10 mouse cellular contexts compared by ENCODE assay signal in genomic region chr8:121687455-121688161, GRCm38 (mm10). TPM values are rescaled to one million over a fixed set of nuclear protein-coding genes. Genes with fewer than 3 reads are reported as not detected.
DNase-seq lines count a peak whose midpoint lies in the region; ATAC-seq and TF ChIP-seq lines count a peak whose summit lies in the region.
"Had no signal": no experiment of that assay in that cellular context is flagged by ENCODE, and none has a peak within 500 bp of the region (broad histone marks: within the 10 kb centered on the region; RNA-seq: fewer than 3 reads in every experiment).

No protein-coding gene starts in this region.

- H3K27ac ChIP-seq in heart, embryonic 13.5 days (replicated peaks): 0 out of 2 replicates have a peak overlapping the region, but pooled peaks have one; percentile 28
- H3K27ac ChIP-seq in forebrain, embryonic 14.5 days (ENCODE audit: low read depth, low read length): peak overlapping the region; percentile 83
- no peak overlapping the region for H3K27ac ChIP-seq in thymus, adult 2 months (ENCODE audit: control insufficient read depth, insufficient read depth, low read length)

- peaks cover 15% of the 10 kb centered on the region for H3K4me1 ChIP-seq in heart, embryonic 13.5 days
- peaks cover 9% of the 10 kb centered on the region for H3K4me1 ChIP-seq in forebrain, embryonic 14.5 days (ENCODE audit: control insufficient read depth, insufficient read depth, low read length)
- H3K4me1 ChIP-seq in thymus, adult 2 months (replicated peaks; ENCODE audit: control insufficient read depth, insufficient read depth, low read length): no peaks in the 10 kb centered on the region

- WGBS in heart, embryonic 13.5 days: 53% methylated on average over 14 of the region's 14 CpGs
- WGBS in forebrain, embryonic 14.5 days: 47% methylated on average over 14 of the region's 14 CpGs
- 62% methylated on average over 14 of the region's 14 CpGs for WGBS in thymus, adult 2 months

- no peak overlapping the region for H3K4me3 ChIP-seq in heart, embryonic 13.5 days
- H3K4me3 ChIP-seq in forebrain, embryonic 14.5 days (ENCODE audit: low read depth, low read length): no peak overlapping the region
- no peak overlapping the region for H3K4me3 ChIP-seq in thymus, adult 2 months (ENCODE audit: control insufficient read depth, insufficient read depth, low read length)
- H3K4me3 ChIP-seq: megakaryocyte, embryonic 14.5 days had no signal

- no peak for DNase-seq in heart, adult 9 months (ENCODE audit: low spot score in 2 of 2)
- DNase-seq in forebrain, embryonic 14.5 days (ENCODE audit: low spot score): peak; percentile 86
- DNase-seq in left cerebral cortex, adult 11 months (ENCODE audit: low spot score): peak; percentile 55
- peak; percentile 74 for DNase-seq in retina, postnatal 1 day
- DNase-seq in thymus, adult 2 months: no peak
- DNase-seq in natural killer cell, adult 2 months (ENCODE audit: low spot score in 2 of 2): no peak
- no peak for DNase-seq in heart, adult 8-10 months (ENCODE audit: low spot score)

- H3K9me3 ChIP-seq in heart, embryonic 13.5 days: no peaks in the 10 kb centered on the region
- H3K9me3 ChIP-seq in forebrain, embryonic 14.5 days (replicated peaks; ENCODE audit: control insufficient read depth, low read length): no peaks in the 10 kb centered on the region

- H3K36me3 ChIP-seq in heart, embryonic 13.5 days: no peaks in the 10 kb centered on the region
- H3K36me3 ChIP-seq in forebrain, embryonic 14.5 days (ENCODE audit: control insufficient read depth, insufficient read depth, low read length): no peaks in the 10 kb centered on the region
- H3K36me3 ChIP-seq in thymus, adult 2 months (ENCODE audit: control insufficient read depth, insufficient read depth, low read length): no peaks in the 10 kb centered on the region
- H3K36me3 ChIP-seq: G1E had no signal

- peak overlapping the region; percentile 33; the same call in 1 of the 2 replicates for H3K9ac ChIP-seq in heart, embryonic 13.5 days
- H3K9ac ChIP-seq in forebrain, embryonic 14.5 days (ENCODE audit: low read length): no peak overlapping the region

- no peak for TF ChIP-seq POLR2A in thymus, adult 2 months (IDR thresholded peaks at IDR 0.05; ENCODE audit: control insufficient read depth, extremely low read depth, insufficient read depth, low read length, poor library complexity)

- no peak for TF ChIP-seq CTCF in thymus, adult 2 months (IDR thresholded peaks at IDR 0.05; ENCODE audit: borderline replicate concordance, control insufficient read depth, extremely low read depth, insufficient read depth, low read length, poor library complexity)

- H3K4me2 ChIP-seq in heart, embryonic 13.5 days: no peak overlapping the region
- no peak overlapping the region for H3K4me2 ChIP-seq in forebrain, embryonic 14.5 days (ENCODE audit: low read length)

- no peak for ATAC-seq in heart, embryonic 13.5 days (ENCODE audit: extremely low read depth, insufficient number of reproducible peaks, low FRiP score, low TSS enrichment)
- peak; percentile 67 for ATAC-seq in forebrain, embryonic 14.5 days

- no peaks in the 10 kb centered on the region; the same call in 1 of the 2 replicates for H3K27me3 ChIP-seq in heart, embryonic 13.5 days (replicated peaks)
- H3K27me3 ChIP-seq in forebrain, embryonic 14.5 days (replicated peaks; ENCODE audit: control insufficient read depth, insufficient read depth, low read length): no peaks in the 10 kb centered on the region
- no peaks in the 10 kb centered on the region for H3K27me3 ChIP-seq in thymus, adult 2 months (ENCODE audit: control insufficient read depth, insufficient read depth, low read length)

RNA-seq across cellular contexts. Expression of gene Zcchc14, which starts 34.9 kb away (rescaled TPM):
- polyA plus RNA-seq in heart, embryonic 13.5 days (2015; fragmentation: Nextera tagmentation; extraction: Ambion mirVana): 7.8 and 8.7 TPM in 2 replicates
- polyA plus RNA-seq in forebrain, embryonic 14.5 days (2014; fragmentation: Nextera tagmentation; extraction: Ambion mirVana): 40.9 and 44.9 TPM in 2 replicates
- polyA plus RNA-seq in thymus, adult 2 months (2012; rRNA removed): 5.6 and 6.5 TPM in 2 replicates
- 10 to 100 TPM; 23.7 to 30.9 (median 26.2) TPM for total RNA-seq in heart, adult 8-10 months (2022)
- polyA plus RNA-seq: G1E had no signal

RNA-seq across cellular contexts. Expression of gene Jph3, which starts 41.8 kb away (rescaled TPM):
- 0.42 and 0.44 TPM in 2 replicates for polyA plus RNA-seq in heart, embryonic 13.5 days (2015; fragmentation: Nextera tagmentation; extraction: Ambion mirVana)
- 44.1 and 55.9 TPM in 2 replicates for polyA plus RNA-seq in forebrain, embryonic 14.5 days (2014; fragmentation: Nextera tagmentation; extraction: Ambion mirVana)
- polyA plus RNA-seq in thymus, adult 2 months (2012; rRNA removed): 0.07 TPM in 1 of 2 replicates, not detected in the other
- total RNA-seq in heart, adult 8-10 months (2022): under 1 TPM in 1 of 4 experiments, not detected in 3; 0.16 TPM
- polyA plus RNA-seq: G1E had no signal

Comparison
In these comparisons a context has a peak if more than half of its experiments do, and no peak if none do; other contexts are left out.
1. DNase-seq: peak in forebrain, embryonic 14.5 days (single experiment), left cerebral cortex, adult 11 months (single experiment) and retina, postnatal 1 day (single experiment); none in heart, adult 9 months (0 of 2), thymus, adult 2 months (single experiment), natural killer cell, adult 2 months (0 of 2) and heart, adult 8-10 months (single experiment).
2. RNA of gene Jph3, which starts 41.8 kb away (polyA plus RNA-seq): 44.1 to 55.9 TPM in forebrain, embryonic 14.5 days; 0.42 to 0.44 TPM in heart, embryonic 13.5 days and 0.07 TPM in thymus, adult 2 months; every median in the first group is over 10 times any median in the second.